Mouse (Mus musculus) ES-E14 (cell line): ENCODE data around the gene Myt1l.

ENCODE experiments used
- CHD2 ChIP-seq: IDR thresholded peaks from 2 replicates; pipeline ENCODE4 v1.6.1; 2014; ENCODE audit warnings: mild to moderate bottlenecking, low read depth, low read length, inconsistent platforms
- HCFC1 ChIP-seq: IDR thresholded peaks from 2 replicates; pipeline ENCODE4 v1.6.1; 2012; ENCODE audit warnings: low read length, inconsistent platforms, borderline replicate concordance; ENCODE audit not compliant: insufficient read depth
- MAFK ChIP-seq: IDR thresholded peaks from 2 replicates; pipeline ENCODE4 v1.6.1; 2014; ENCODE audit warnings: mild to moderate bottlenecking, low read depth, low read length, inconsistent platforms; ENCODE audit not compliant: insufficient read depth
- ZC3H11A ChIP-seq: IDR thresholded peaks from 2 replicates; pipeline ENCODE4 v1.6.1; 2012; ENCODE audit warnings: low read depth, mild to moderate bottlenecking, inconsistent platforms, low read length, borderline replicate concordance

- no peak for TF ChIP-seq HCFC1
- no peak for TF ChIP-seq ZC3H11A
- no peak for TF ChIP-seq MAFK
- TF ChIP-seq CHD2 = no peak
Measured at GRCm38 (mm10) chr12:29755086-29755871, 227.1 kb downstream of the Myt1l start.
